Mouse (Mus musculus) embryo, embryonic 9.5 days (tissue): ENCODE measurements around the gene Ccdc138.

Source experiments
- DNase-seq: peaks from one replicate; pipeline ENCODE4 v3.0.0-alpha.2; 2017; ENCODE audit errors: extremely low spot score

The Ccdc138 gene

GRCm38 (mm10) chr10:58585427-58586223 lies 87.9 kb downstream of the Ccdc138 start:
- no peak for DNase-seq

- DNase-seq, result no peak
These were observed 96.7 kb downstream of the Ccdc138 start for GRCm38 (mm10) chr10:58594486-58594885.

GRCm38 (mm10) chr10:58595197-58595596 lies 97.4 kb downstream of the Ccdc138 start:
- DNase-seq, result no peak

GRCm38 (mm10) chr10:58595821-58596220 lies 98.1 kb downstream of the Ccdc138 start:
- no peak for DNase-seq

- DNase-seq, result no peak
These were observed 102.4 kb downstream of the Ccdc138 start for GRCm38 (mm10) chr10:58600151-58600550.

- DNase-seq, result no peak
These were observed 103.2 kb downstream of the Ccdc138 start for GRCm38 (mm10) chr10:58600983-58601382.

GRCm38 (mm10) chr10:58601431-58601901 lies 103.7 kb downstream of the Ccdc138 start:
- no peak for DNase-seq

- no peak for DNase-seq
These were observed 104.2 kb downstream of the Ccdc138 start for GRCm38 (mm10) chr10:58601946-58602345.

GRCm38 (mm10) chr10:58604779-58605178 lies 107.0 kb downstream of the Ccdc138 start:
- DNase-seq, result no peak

GRCm38 (mm10) chr10:58606356-58606755 lies 108.6 kb downstream of the Ccdc138 start:
- no peak for DNase-seq

GRCm38 (mm10) chr10:58608858-58609257 lies 111.1 kb downstream of the Ccdc138 start:
- DNase-seq, result no peak

GRCm38 (mm10) chr10:58610484-58611261 lies 112.9 kb downstream of the Ccdc138 start:
- no peak for DNase-seq

GRCm38 (mm10) chr10:58614601-58615000 lies 116.9 kb downstream of the Ccdc138 start:
- no peak for DNase-seq

GRCm38 (mm10) chr10:58616565-58616964 lies 118.8 kb downstream of the Ccdc138 start:
- no peak for DNase-seq

- DNase-seq, result no peak
These were observed 120.9 kb downstream of the Ccdc138 start for GRCm38 (mm10) chr10:58618501-58619216.

GRCm38 (mm10) chr10:58619266-58619665 lies 121.5 kb downstream of the Ccdc138 start:
- DNase-seq, result no peak

GRCm38 (mm10) chr10:58624848-58625711 lies 127.3 kb downstream of the Ccdc138 start:
- DNase-seq, result no peak
